Comparison of ENCODE assay signal across 11 mouse cellular contexts in genomic region chr2:141288494-141288893, GRCm38 (mm10).
DNase-seq lines count a peak whose midpoint lies in the region; ATAC-seq and TF ChIP-seq lines count a peak whose summit lies in the region.
"Had no signal": no experiment of that assay in that cellular context is flagged by ENCODE, and none has a peak within 500 bp of the region (broad histone marks: within the 10 kb centered on the region; RNA-seq: fewer than 3 reads in every experiment).

No protein-coding gene starts in this region.

- H3K4me1 ChIP-seq in neural tube, embryonic 11.5 days (ENCODE audit: control insufficient read depth, insufficient read depth, low read length): no peaks in the 10 kb centered on the region
- 0 out of 2 replicates have a peak, but pooled peaks cover 8% of the 10 kb centered on the region for H3K4me1 ChIP-seq in intestine, embryonic 15.5 days (replicated peaks)
- peaks cover 54% of the 10 kb centered on the region for H3K4me1 ChIP-seq in limb, embryonic 10.5 days
- no peaks in the 10 kb centered on the region for H3K4me1 ChIP-seq in midbrain, embryonic 13.5 days (replicated peaks)
- H3K4me1 ChIP-seq in forebrain, postnatal 0 days (ENCODE audit: insufficient read depth): no peaks in the 10 kb centered on the region
- H3K4me1 ChIP-seq: midbrain, embryonic 12.5 days had no signal

- no peak overlapping the region for H3K4me2 ChIP-seq in neural tube, embryonic 11.5 days (ENCODE audit: low read depth)
- H3K4me2 ChIP-seq in intestine, embryonic 15.5 days (replicated peaks): no peak overlapping the region
- H3K4me2 ChIP-seq in midbrain, embryonic 13.5 days (replicated peaks): no peak overlapping the region
- no peak overlapping the region for H3K4me2 ChIP-seq in forebrain, postnatal 0 days (ENCODE audit: low read depth)
- H3K4me2 ChIP-seq: midbrain, embryonic 12.5 days had no signal

- no peak for TF ChIP-seq CTCF in forebrain, postnatal 0 days (IDR thresholded peaks at IDR 0.05; ENCODE audit: low read depth)

- H3K27me3 ChIP-seq in neural tube, embryonic 11.5 days (ENCODE audit: control insufficient read depth, insufficient read depth, low read length): no peaks in the 10 kb centered on the region
- no peaks in the 10 kb centered on the region for H3K27me3 ChIP-seq in intestine, embryonic 15.5 days (replicated peaks)
- H3K27me3 ChIP-seq in limb, embryonic 10.5 days (ENCODE audit: low read depth, poor library complexity, severe bottlenecking): no peaks in the 10 kb centered on the region
- no peaks in the 10 kb centered on the region for H3K27me3 ChIP-seq in midbrain, embryonic 13.5 days
- no peaks in the 10 kb centered on the region for H3K27me3 ChIP-seq in forebrain, postnatal 0 days (ENCODE audit: insufficient read depth, low read length)
- H3K27me3 ChIP-seq: midbrain, embryonic 12.5 days had no signal

- no peaks in the 10 kb centered on the region for H3K36me3 ChIP-seq in neural tube, embryonic 11.5 days (ENCODE audit: control insufficient read depth, insufficient read depth, low read length)
- H3K36me3 ChIP-seq in intestine, embryonic 15.5 days: no peaks in the 10 kb centered on the region
- no peaks in the 10 kb centered on the region for H3K36me3 ChIP-seq in limb, embryonic 10.5 days
- H3K36me3 ChIP-seq in midbrain, embryonic 13.5 days: no peaks in the 10 kb centered on the region
- no peaks in the 10 kb centered on the region for H3K36me3 ChIP-seq in forebrain, postnatal 0 days (ENCODE audit: insufficient read depth)
- H3K36me3 ChIP-seq: midbrain, embryonic 12.5 days had no signal

- H3K9me3 ChIP-seq in neural tube, embryonic 11.5 days (ENCODE audit: control insufficient read depth, low read length): no peaks in the 10 kb centered on the region
- no peaks in the 10 kb centered on the region for H3K9me3 ChIP-seq in intestine, embryonic 15.5 days
- no peaks in the 10 kb centered on the region for H3K9me3 ChIP-seq in limb, embryonic 10.5 days (replicated peaks)
- no peaks in the 10 kb centered on the region for H3K9me3 ChIP-seq in midbrain, embryonic 13.5 days
- no peaks in the 10 kb centered on the region for H3K9me3 ChIP-seq in forebrain, postnatal 0 days (ENCODE audit: low read length)
- H3K9me3 ChIP-seq: midbrain, embryonic 12.5 days had no signal

- H3K9ac ChIP-seq in neural tube, embryonic 11.5 days (ENCODE audit: low read length): no peak overlapping the region
- H3K9ac ChIP-seq in intestine, embryonic 15.5 days: no peak overlapping the region
- H3K9ac ChIP-seq in midbrain, embryonic 13.5 days (replicated peaks): no peak overlapping the region
- H3K9ac ChIP-seq in forebrain, postnatal 0 days: no peak overlapping the region
- H3K9ac ChIP-seq: midbrain, embryonic 12.5 days had no signal

- no peak for ATAC-seq in neural tube, embryonic 11.5 days (ENCODE audit: insufficient read depth, low FRiP score, low TSS enrichment)
- ATAC-seq in intestine, embryonic 15.5 days: no peak
- ATAC-seq in midbrain, embryonic 13.5 days: no peak
- ATAC-seq in forebrain, postnatal 0 days: no peak

- 57% methylated on average over 7 of the region's 7 CpGs for WGBS in neural tube, embryonic 11.5 days
- 33% methylated on average over 7 of the region's 7 CpGs for WGBS in intestine, embryonic 15.5 days
- WGBS in limb, embryonic 10.5 days: 48% methylated on average over 7 of the region's 7 CpGs
- WGBS in midbrain, embryonic 13.5 days: 78% methylated on average over 7 of the region's 7 CpGs
- WGBS in forebrain, postnatal 0 days: 75% methylated on average over 7 of the region's 7 CpGs

- H3K27ac ChIP-seq in neural tube, embryonic 11.5 days (ENCODE audit: low read depth, low read length): no peak overlapping the region
- peak overlapping the region; percentile 60; the same call in 1 of the 2 replicates for H3K27ac ChIP-seq in intestine, embryonic 15.5 days
- H3K27ac ChIP-seq in limb, embryonic 10.5 days: peak overlapping the region; percentile 43; the same call in 1 of the 2 replicates
- no peak overlapping the region for H3K27ac ChIP-seq in midbrain, embryonic 13.5 days
- no peak overlapping the region for H3K27ac ChIP-seq in forebrain, postnatal 0 days (ENCODE audit: low read depth, low read length)
- H3K27ac ChIP-seq: gastrocnemius, adult 2 months; midbrain, embryonic 12.5 days had no signal

- DNase-seq in neural tube, embryonic 11.5 days (ENCODE audit: low spot score): peak; percentile 23
- DNase-seq in neural tube, embryonic 10.5 days (ENCODE audit: extremely low spot score, low spot score): no peak
- no peak for DNase-seq in limb, embryonic 10.5 days (ENCODE audit: low spot score)
- no peak for DNase-seq in left cerebral cortex, adult 9 months (ENCODE audit: low spot score in 2 of 2)
- DNase-seq in gastrocnemius, adult 8-10 months (ENCODE audit: low spot score in 2 of 2): no peak
- no peak for DNase-seq in forebrain, postnatal 0 days
- DNase-seq: gastrocnemius, adult 2 months; layer of hippocampus, postnatal 36 days had no signal

- H3K4me3 ChIP-seq in neural tube, embryonic 11.5 days (ENCODE audit: low read depth, low read length): no peak overlapping the region
- no peak overlapping the region for H3K4me3 ChIP-seq in intestine, embryonic 15.5 days (replicated peaks)
- H3K4me3 ChIP-seq in limb, embryonic 10.5 days: no peak overlapping the region
- no peak overlapping the region for H3K4me3 ChIP-seq in midbrain, embryonic 13.5 days (replicated peaks)
- no peak overlapping the region for H3K4me3 ChIP-seq in forebrain, postnatal 0 days (ENCODE audit: low read depth, low read length)
- H3K4me3 ChIP-seq: gastrocnemius, adult 2 months; midbrain, embryonic 12.5 days had no signal

Comparison
In these comparisons a context has a peak if more than half of its experiments do, and no peak if none do; other contexts are left out.
1. H3K27ac ChIP-seq: peak in intestine, embryonic 15.5 days (single experiment) and limb, embryonic 10.5 days (single experiment); none in neural tube, embryonic 11.5 days (single experiment), midbrain, embryonic 13.5 days (single experiment) and forebrain, postnatal 0 days (single experiment).